Mouse (Mus musculus): ENCODE measurements at regions not wholly inside any gene's neighbourhood (a gene's known extent, or its start where the extent isn't known, plus 50 kb on each side); places are given as distances from the start of the nearest gene placed in this dataset.
A peak's percentile ranks its signal among the peaks of the same experiment; 100 is the strongest.

GRCm38 (mm10) chr4:92977761-92978160 is 357.6 kb downstream of the Tusc1 start:
- no peak for DNase-seq (ENCODE audit: low read depth, low spot score)

DNA sequence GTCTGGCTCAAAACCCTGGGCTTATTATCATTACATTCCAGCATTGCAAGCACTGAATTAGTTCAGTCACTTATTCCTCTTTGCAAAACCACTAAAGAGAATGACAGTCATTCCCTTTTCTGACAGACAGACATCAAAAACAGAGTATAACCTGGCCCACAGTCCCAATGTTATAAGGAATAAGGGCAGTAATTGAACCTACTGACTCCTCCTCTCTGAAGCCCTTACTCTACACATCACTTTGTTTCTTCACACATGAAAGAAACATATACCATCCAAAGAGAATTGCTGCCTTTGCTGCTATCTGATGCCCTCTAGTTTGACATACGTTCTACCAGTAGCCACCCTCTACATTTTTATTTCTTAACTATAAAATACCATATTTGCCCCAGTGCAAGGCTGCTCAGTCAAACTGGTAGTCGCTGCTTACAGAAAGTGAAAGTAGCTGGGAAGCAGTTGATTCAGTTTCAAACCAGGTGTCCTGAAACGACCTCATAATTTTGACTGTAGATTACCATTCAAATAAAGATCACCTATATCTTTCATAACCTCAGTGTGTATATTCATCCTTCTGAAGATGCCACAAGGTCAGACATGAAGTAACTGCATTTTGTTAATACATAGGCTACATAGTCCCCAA is 393.1 kb downstream of the Tusc1 start:
- DNase-seq (ENCODE audit: low read depth, low spot score) = no peak

GRCm38 (mm10) chr4:92931272-92931671 is 404.0 kb downstream of the Tusc1 start:
- no peak for DNase-seq (ENCODE audit: low read depth, low spot score)

GRCm38 (mm10) chr4:92921386-92922040 is 413.8 kb downstream of the Tusc1 start:
- no peak for DNase-seq (ENCODE audit: low read depth, low spot score)

- peak; percentile 43 for DNase-seq (ENCODE audit: low read depth, low spot score)
Measured at GRCm38 (mm10) chr4:92903468-92903867, 431.8 kb downstream of the Tusc1 start.
